Mouse (Mus musculus) embryonic facial prominence, embryonic 15.5 days (tissue): ENCODE measurements around the gene Yeats2. TPM values are rescaled to one million over a fixed set of nuclear protein-coding genes. Genes with fewer than 3 reads are reported as not detected.
A peak's percentile ranks its signal among the peaks of the same experiment; 100 is the strongest.

Experiments
- ATAC-seq: fragments of 200-750 bp; cut with Nextera tagmentation; 2 replicates; pipeline ENCODE4 v1.8.0; 2017; ENCODE audit warnings: low read depth, moderate TSS enrichment; ENCODE audit not compliant: insufficient number of reproducible peaks, low FRiP score, low TSS enrichment
- H3K27ac ChIP-seq: fragments of 300-500 bp; sonication (generic); replicated peaks from 2 replicates; pipeline ENCODE4 v1.5.1; 2015; ENCODE audit warnings: mild to moderate bottlenecking, inconsistent platforms
- H3K27me3 ChIP-seq: fragments of 300-500 bp; sonication (generic); 2 replicates; pipeline ENCODE4 v1.6.1; 2015; ENCODE audit warnings: inconsistent platforms
- H3K36me3 ChIP-seq: fragments of 300-500 bp; sonication (generic); 2 replicates; pipeline ENCODE4 v1.6.1; 2015; ENCODE audit warnings: mild to moderate bottlenecking, inconsistent platforms
- H3K4me1 ChIP-seq: fragments of 300-500 bp; sonication (generic); 2 replicates; pipeline ENCODE4 v1.6.1; 2015; ENCODE audit warnings: inconsistent platforms
- H3K4me2 ChIP-seq: fragments of 300-500 bp; sonication (generic); replicated peaks from 2 replicates; pipeline ENCODE4 v1.6.1; 2015; ENCODE audit warnings: mild to moderate bottlenecking, inconsistent platforms
- H3K4me3 ChIP-seq: fragments of 300-500 bp; sonication (generic); replicated peaks from 2 replicates; pipeline ENCODE4 v1.5.1; 2015; ENCODE audit warnings: mild to moderate bottlenecking, inconsistent platforms
- H3K9ac ChIP-seq: fragments of 300-500 bp; sonication (generic); 2 replicates; pipeline ENCODE4 v1.6.1; 2015; ENCODE audit warnings: inconsistent platforms
- H3K9me3 ChIP-seq: fragments of 300-500 bp; sonication (generic); replicated peaks from 2 replicates; pipeline ENCODE4 v1.6.1; 2016; ENCODE audit warnings: inconsistent platforms
- WGBS: fragments of 180-500 bp; shearing (Covaris S2); methylation state at CpG from one replicate; pipeline ENCODE4 v1.1.7; 2015; 5-methylcytosine and 5-hydroxymethylcytosine counted together
- polyA plus RNA-seq: library from polyadenylated mRNA; unstranded; fragments of >200 nt; fragmentation: Nextera tagmentation; extraction: Ambion mirVana; gene quantifications from 2 replicates; pipeline ENCODE4 v1.2.1, GENCODE M21; 2015

Gene Yeats2
- polyA plus RNA-seq, 1 experiment from 2014 or later = 30.4 TPM

DNA sequence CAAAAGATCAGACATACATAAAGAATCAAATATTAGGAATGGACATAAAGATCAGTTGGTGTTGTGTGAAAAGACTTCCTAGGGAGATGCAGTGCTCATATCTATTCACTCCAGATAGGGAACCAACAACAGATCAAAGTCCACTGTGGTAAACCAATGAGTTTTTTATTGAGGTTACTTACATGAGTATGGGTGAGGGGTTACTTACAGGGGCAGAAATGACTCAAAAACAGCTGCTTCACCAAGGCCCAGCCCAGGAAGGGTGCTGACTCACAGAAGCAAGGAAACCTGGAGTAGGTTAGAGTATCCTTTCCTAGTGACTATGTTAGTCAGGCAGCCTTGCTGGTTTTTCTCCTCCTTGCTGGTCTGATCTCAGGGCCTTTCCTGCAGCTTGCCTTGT lies 51.2 kb downstream of the Yeats2 start:
- no peak overlapping the region for H3K27ac ChIP-seq
- H3K4me2 ChIP-seq = no peak overlapping the region
- no peak for ATAC-seq
- H3K27me3 ChIP-seq = no peaks in the 10 kb centered on the region
- no peaks in the 10 kb centered on the region for H3K4me1 ChIP-seq
- H3K9me3 ChIP-seq = no peaks in the 10 kb centered on the region
- no peak overlapping the region for H3K9ac ChIP-seq
- no peak overlapping the region for H3K4me3 ChIP-seq
- H3K36me3 ChIP-seq = peaks cover 73% of the 10 kb centered on the region

DNA sequence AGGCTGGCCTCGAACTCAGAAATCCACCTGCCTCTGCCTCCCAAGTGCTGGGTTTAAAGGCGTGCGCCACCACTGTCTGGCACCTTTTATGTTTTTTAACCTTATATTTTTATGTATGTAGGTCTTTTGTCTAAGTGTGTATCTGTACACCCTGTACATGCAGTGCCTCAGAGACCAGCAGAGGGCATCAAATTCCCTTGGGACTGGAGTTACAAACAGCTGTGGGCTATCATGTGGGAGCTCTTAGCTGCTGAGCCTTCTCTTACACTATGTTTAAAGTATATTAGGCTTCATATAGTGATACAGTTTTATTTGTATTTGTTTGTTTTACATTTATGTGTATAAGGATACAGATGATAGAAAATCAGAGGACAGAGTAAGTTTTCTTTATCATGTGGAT lies 54.7 kb downstream of the Yeats2 start:
- no peak overlapping the region for H3K4me2 ChIP-seq
- H3K9ac ChIP-seq = no peak overlapping the region
- peaks cover 66% of the 10 kb centered on the region for H3K36me3 ChIP-seq
- H3K27ac ChIP-seq = no peak overlapping the region
- ATAC-seq = no peak
- no peaks in the 10 kb centered on the region for H3K4me1 ChIP-seq
- no peaks in the 10 kb centered on the region for H3K9me3 ChIP-seq
- H3K27me3 ChIP-seq = no peaks in the 10 kb centered on the region
- WGBS = 95% methylated on average over 3 of the region's 3 CpGs
- H3K4me3 ChIP-seq = no peak overlapping the region

DNA sequence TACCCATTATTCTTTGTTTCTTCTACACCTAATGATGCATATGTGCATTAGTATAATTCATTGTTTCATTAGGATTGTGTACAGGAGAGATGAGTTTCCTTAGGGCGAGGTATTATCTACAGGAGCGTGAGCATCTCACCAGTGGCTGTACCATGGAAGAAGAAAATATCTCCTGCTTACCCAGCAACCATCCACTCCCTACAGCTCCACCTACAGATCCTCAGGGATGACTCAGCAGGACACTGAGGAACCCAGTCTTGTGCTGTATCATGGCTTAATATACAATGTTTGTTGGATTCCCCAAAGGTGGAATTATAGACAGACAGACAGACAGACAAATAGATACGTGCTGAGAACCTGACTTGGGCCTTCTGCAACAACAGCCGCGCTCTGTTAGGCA lies 56.1 kb downstream of the Yeats2 start:
- Histone ChIP-seq H3K27ac (no peak overlapping the region), H3K9ac (no peak overlapping the region), H3K4me3 (no peak overlapping the region), H3K27me3 (no peaks in the 10 kb centered on the region), H3K9me3 (0 out of 2 replicates have a peak, but pooled peaks cover 4% of the 10 kb centered on the region), H3K36me3 (peaks cover 74% of the 10 kb centered on the region), H3K4me1 (no peaks in the 10 kb centered on the region), H3K4me2 (no peak overlapping the region)
- no peak for ATAC-seq
- 93% methylated on average over 5 of the region's 5 CpGs for WGBS

DNA sequence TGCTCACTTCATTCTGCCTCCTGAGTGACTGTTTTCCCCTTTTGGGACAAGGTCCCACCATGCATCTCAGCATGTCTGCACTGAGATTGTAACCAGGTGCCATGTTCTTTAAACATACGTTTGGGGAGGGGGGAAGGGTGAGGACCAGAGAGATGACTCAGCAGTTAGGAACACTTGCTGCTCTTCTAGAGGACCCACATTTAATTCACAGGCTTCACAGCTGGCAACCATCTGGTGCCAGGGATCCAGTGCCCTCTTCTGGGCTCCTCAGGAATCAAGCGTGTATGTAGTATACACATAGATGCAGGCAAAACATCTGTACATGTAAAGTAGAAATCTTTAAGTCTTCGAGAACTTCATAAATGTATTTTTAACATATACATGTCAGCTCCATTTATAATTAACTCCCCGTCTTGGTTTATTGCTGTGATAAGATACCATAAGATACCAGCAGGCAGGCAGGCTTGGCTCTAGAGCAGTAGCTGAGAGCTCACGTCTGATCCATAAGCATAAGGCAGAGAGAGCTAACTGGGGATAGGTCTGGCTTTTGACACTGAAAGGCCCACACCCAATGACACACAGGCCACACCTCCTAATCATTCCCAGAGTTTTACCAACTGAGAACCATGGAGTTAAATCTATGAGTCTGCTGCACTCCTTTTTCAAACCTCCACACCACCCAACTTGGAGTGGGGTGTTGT lies 58.8 kb downstream of the Yeats2 start:
- Histone ChIP-seq H3K4me3 (no peak overlapping the region), H3K4me1 (no peaks in the 10 kb centered on the region), H3K4me2 (no peak overlapping the region), H3K9ac (no peak overlapping the region), H3K27me3 (no peaks in the 10 kb centered on the region), H3K9me3 (0 out of 2 replicates have a peak, but pooled peaks cover 4% of the 10 kb centered on the region), H3K36me3 (peaks cover 70% of the 10 kb centered on the region), H3K27ac (no peak overlapping the region)
- 72% methylated on average over 5 of the region's 5 CpGs for WGBS
- no peak for ATAC-seq

DNA sequence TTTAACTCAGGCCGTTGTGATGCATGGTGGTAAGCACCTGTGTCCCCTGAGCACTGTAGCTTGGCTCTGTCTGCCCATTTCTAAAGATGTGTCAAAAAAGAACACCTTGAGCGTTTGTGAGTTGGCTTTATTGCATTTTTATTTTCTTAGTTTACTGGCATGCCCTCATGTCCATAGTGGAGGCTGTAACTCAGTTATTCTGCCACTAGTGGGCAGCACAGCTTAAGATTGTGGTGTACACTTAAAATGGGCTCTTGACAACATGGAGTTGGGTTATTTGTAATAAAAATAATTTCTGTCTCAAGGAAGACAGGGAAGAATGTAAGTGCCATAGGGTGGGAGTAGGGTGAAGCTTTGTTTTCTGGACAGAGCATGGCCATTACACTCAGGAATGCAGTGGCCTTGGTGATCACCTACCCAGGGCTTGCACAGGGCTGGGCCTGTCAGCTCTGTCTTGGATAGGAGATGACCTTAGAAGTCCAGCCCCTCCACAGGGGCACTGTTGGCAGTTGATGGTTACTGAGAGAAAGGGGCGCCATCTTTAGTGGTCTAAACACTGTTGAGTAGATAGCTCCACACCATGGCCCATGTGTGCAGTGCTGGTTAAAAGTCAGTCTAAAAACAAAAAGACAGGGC lies 72.8 kb downstream of the Yeats2 start:
- Histone ChIP-seq H3K9me3 (no peaks in the 10 kb centered on the region), H3K27ac (no peak overlapping the region), H3K4me1 (no peaks in the 10 kb centered on the region), H3K4me3 (no peak overlapping the region), H3K27me3 (no peaks in the 10 kb centered on the region), H3K36me3 (peaks cover 79% of the 10 kb centered on the region), H3K4me2 (no peak overlapping the region), H3K9ac (no peak overlapping the region)
- 0 out of 2 replicates have a peak, but pooled peaks have one; percentile 34 for ATAC-seq
- WGBS = 90% methylated on average over 3 of the region's 3 CpGs

DNA sequence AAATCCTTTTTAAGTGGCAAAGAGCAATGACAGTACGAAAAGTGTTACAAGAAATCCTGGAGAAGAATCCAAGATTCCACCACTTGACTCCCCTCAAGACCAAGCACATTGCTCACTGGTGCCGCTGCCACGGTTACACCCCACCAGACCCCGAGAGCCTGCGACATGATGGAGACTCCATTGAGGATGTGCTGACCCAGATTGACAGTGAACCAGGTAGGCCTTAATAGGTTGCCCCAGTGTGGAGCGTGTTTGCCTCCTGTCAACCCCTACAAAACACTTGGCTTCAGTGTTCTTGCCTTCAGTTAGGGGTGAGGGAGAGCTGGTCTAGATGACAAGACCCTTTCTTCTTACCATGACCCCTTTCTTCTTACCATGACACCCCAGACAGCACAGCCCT lies 81.9 kb downstream of the Yeats2 start:
- Histone ChIP-seq H3K27me3 (no peaks in the 10 kb centered on the region), H3K27ac (no peak overlapping the region), H3K4me2 (no peak overlapping the region), H3K36me3 (peaks cover 85% of the 10 kb centered on the region), H3K9ac (no peak overlapping the region), H3K4me3 (no peak overlapping the region), H3K9me3 (no peaks in the 10 kb centered on the region), H3K4me1 (no peaks in the 10 kb centered on the region)
- ATAC-seq = no peak
- WGBS = 95% methylated on average over 6 of the region's 6 CpGs

DNA sequence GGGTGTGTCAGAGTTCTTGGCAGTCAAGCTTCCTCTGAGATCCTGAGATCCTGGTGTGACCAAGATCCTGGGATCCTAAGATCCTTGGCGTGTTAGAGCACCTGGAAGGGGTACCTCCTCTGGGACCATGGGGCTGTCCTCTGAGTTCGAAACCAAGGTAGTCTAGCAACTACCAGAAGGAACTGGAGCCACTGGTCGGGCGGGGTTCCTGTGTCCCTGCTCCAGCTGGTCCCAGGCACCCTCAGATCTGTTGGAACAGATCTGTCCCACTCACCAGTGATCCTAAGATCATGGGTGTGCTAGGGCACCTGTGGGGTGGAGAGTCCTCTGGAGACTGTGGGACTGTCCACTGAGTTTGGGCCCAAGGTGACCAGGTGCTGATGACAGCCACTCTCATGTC lies 85.8 kb downstream of the Yeats2 start:
- WGBS = 87% methylated on average over 4 of the region's 4 CpGs

DNA sequence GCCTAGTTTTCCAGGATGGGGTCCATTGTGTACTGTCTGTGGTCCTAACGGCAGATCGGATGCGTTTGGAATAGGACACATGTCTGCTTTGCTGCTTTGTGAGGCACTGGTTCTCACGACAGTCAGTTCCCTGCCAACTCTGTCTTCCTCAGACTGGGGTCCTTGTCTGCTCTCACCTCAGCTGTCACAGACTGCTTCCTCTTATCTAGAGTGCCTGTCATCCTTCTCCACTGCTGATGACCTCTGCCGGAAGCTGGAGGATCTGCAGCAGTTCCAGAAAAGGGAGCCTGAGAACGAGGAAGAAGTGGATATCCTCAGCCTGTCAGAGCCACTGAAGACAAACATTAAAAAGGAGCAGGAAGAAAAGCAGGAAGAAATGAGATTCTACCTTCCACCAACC lies 86.6 kb downstream of the Yeats2 start:
- no peak overlapping the region for H3K27ac ChIP-seq
- H3K4me2 ChIP-seq = no peak overlapping the region
- no peak overlapping the region for H3K9ac ChIP-seq
- WGBS = 80% methylated on average over 6 of the region's 6 CpGs
- H3K9me3 ChIP-seq = no peaks in the 10 kb centered on the region
- H3K27me3 ChIP-seq = no peaks in the 10 kb centered on the region
- H3K4me1 ChIP-seq = no peaks in the 10 kb centered on the region
- no peak overlapping the region for H3K4me3 ChIP-seq
- no peak for ATAC-seq
- peaks cover 78% of the 10 kb centered on the region for H3K36me3 ChIP-seq

More for the DNA sequence above, 85.8 kb downstream of the Yeats2 start:
- H3K4me3 ChIP-seq = no peak overlapping the region
- no peak overlapping the region for H3K27ac ChIP-seq
- no peaks in the 10 kb centered on the region for H3K27me3 ChIP-seq
- peaks cover 84% of the 10 kb centered on the region for H3K36me3 ChIP-seq
- H3K9me3 ChIP-seq = no peaks in the 10 kb centered on the region
- no peak overlapping the region for H3K9ac ChIP-seq
- no peak overlapping the region for H3K4me2 ChIP-seq
- no peaks in the 10 kb centered on the region for H3K4me1 ChIP-seq
- no peak for ATAC-seq

DNA sequence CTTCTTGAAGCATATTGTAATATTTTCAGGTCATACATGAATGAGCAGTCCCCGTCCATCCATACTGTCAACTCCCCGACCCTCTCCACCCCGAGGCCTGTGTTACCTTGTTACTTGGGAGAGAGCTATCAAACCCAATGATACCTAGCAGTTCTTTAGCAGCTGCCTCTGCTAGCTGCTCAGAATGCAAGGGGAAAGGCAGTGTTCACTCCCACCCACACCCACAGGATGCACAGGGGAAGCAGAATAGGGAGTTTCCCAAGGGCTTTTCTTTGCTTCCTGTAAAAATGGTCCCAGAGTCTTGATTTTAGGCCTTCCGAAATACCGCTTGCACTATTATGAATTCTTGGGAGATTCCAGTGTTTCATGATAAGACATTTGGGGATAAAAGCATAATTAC lies 87.3 kb downstream of the Yeats2 start:
- peaks cover 72% of the 10 kb centered on the region for H3K36me3 ChIP-seq
- 88% methylated on average over 5 of the region's 5 CpGs for WGBS
- H3K9me3 ChIP-seq = no peaks in the 10 kb centered on the region
- no peak overlapping the region for H3K4me2 ChIP-seq
- no peak overlapping the region for H3K9ac ChIP-seq
- no peaks in the 10 kb centered on the region for H3K27me3 ChIP-seq
- no peak overlapping the region for H3K4me3 ChIP-seq
- no peak overlapping the region for H3K27ac ChIP-seq
- no peaks in the 10 kb centered on the region for H3K4me1 ChIP-seq
- no peak for ATAC-seq

DNA sequence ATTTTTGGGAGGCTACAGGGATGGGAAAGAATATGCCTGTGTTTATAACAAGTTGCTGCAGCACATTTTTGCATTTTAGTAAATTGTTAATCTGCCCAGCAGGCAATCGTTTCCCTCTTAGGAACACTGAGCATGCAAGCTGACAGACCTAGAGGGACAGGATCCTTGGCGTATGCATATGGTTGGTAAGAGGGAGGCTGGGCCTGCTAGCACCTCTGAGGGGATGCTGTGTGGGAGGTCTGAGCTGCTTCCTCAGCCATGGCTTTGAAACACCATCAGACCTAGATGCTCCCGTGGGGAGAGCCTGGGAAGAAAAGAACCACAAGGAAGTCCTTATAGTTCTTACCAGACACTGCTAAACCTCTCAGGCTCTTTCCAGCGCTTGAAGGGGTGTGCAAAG lies 93.5 kb downstream of the Yeats2 start:
- H3K27ac ChIP-seq = no peak overlapping the region
- H3K27me3 ChIP-seq = no peaks in the 10 kb centered on the region; the same call in 1 of the 2 replicates
- 52% methylated on average over 4 of the region's 4 CpGs for WGBS
- H3K4me1 ChIP-seq = no peaks in the 10 kb centered on the region
- ATAC-seq = no peak
- H3K36me3 ChIP-seq = peaks cover 30% of the 10 kb centered on the region
- H3K9me3 ChIP-seq = no peaks in the 10 kb centered on the region
- H3K9ac ChIP-seq = no peak overlapping the region
- no peak overlapping the region for H3K4me2 ChIP-seq
- no peak overlapping the region for H3K4me3 ChIP-seq

DNA sequence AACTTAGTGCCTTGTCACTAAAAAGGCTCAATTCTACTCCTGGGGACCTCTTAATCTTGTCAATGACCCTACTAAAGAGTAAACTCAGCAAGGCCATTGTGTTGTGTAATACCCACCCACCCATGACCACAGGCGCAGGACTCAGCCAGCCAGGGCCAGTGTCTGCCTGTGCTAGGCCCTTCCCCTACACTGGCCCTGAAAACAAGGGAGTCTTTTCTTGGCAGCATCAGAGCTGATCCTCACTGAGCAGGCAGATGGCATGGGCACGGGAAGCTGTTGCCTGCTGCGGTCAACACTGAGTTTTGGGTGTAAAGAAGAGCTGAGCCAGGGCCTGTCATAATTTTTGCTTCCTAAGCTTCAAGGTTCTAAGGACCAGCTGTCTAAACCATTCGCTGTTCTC lies 96.6 kb downstream of the Yeats2 start:
- Histone ChIP-seq H3K36me3 (0 out of 2 replicates have a peak, but pooled peaks cover 5% of the 10 kb centered on the region), H3K27ac (no peak overlapping the region), H3K4me3 (no peak overlapping the region), H3K4me1 (no peaks in the 10 kb centered on the region), H3K4me2 (no peak overlapping the region), H3K27me3 (no peaks in the 10 kb centered on the region; the same call in 1 of the 2 replicates), H3K9ac (no peak overlapping the region), H3K9me3 (no peaks in the 10 kb centered on the region)
- 63% methylated on average over 4 of the region's 4 CpGs for WGBS
- no peak for ATAC-seq

DNA sequence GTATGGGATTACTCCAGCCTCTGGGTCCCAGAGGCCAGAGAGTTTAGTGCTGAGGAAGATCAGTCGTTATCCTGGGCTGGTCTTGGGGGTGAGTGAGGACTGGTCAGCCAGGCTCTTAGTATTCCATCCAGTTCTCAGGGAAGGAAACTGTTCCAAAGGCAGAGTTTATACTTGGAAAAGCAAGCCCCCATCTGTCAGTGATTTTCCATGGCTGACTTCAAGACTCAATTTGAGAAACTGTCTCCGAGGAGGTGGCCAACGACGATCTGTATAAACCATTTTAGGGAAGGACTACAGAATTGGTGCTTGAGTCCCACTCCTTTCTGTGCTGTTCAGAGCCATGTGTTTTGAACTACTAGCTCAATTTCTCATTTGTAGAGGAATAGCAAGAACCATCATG lies 97.8 kb downstream of the Yeats2 start:
- Histone ChIP-seq H3K36me3 (0 out of 2 replicates have a peak, but pooled peaks cover 5% of the 10 kb centered on the region), H3K9me3 (no peaks in the 10 kb centered on the region), H3K27ac (no peak overlapping the region), H3K27me3 (no peaks in the 10 kb centered on the region; the same call in 1 of the 2 replicates), H3K4me1 (no peaks in the 10 kb centered on the region), H3K4me2 (no peak overlapping the region), H3K4me3 (no peak overlapping the region), H3K9ac (no peak overlapping the region)
- WGBS = 59% methylated on average over 4 of the region's 4 CpGs
- no peak for ATAC-seq
